Mouse (Mus musculus): ENCODE results near the gene Tle3. TPM values are rescaled to one million over a fixed set of nuclear protein-coding genes. Genes with fewer than 3 reads are reported as not detected.

Gene Tle3
- total RNA-seq, 1 experiment, result 57.0 TPM

DNA sequence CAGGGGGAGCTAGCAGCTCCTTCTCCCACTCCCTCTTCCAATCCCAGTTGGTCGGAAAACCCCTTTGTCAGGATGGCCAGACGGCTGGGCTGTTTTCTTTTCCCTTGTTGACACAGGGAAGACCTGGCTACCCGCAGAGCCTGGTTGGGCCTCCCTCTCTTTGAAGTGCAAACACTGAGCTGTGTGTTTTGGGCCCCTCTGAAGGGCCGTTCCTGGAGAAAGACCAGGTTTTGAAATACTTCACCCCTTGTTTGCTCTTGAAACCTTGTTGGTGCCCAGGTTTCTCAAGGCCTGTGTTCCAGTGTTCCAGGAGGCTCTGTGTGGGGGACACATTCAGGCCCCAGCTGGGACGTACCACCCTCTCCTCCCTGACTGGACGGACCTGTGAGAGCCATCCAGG lies 32.9 kb upstream of the Tle3 start:
- no peaks in the 10 kb centered on the region for H3K9me3 ChIP-seq (ENCODE audit: control insufficient read depth, insufficient read depth, low read depth, low read length)
- DNase-seq (ENCODE audit: low read depth, low spot score), result no peak
- no peak overlapping the region for H3K27ac ChIP-seq (ENCODE audit: insufficient read depth, low read depth, low read length, poor library complexity, severe bottlenecking)
- no peak overlapping the region for H3K9ac ChIP-seq (ENCODE audit: insufficient read depth, low read depth, low read length, poor library complexity, severe bottlenecking)
- TF ChIP-seq MAFK (IDR thresholded peaks at IDR 0.05; ENCODE audit: insufficient read depth, low read depth, low read length) (no peak), ZNF384 (IDR thresholded peaks at IDR 0.05; ENCODE audit: low read depth, low read length) (no peak), ZC3H11A (IDR thresholded peaks at IDR 0.05; ENCODE audit: borderline replicate concordance, low read depth, low read length) (no peak), HCFC1 (IDR thresholded peaks at IDR 0.05; ENCODE audit: borderline replicate concordance, insufficient read depth, low read length) (no peak), CHD2 (IDR thresholded peaks at IDR 0.05; ENCODE audit: low read depth, low read length) (no peak)
- no peaks in the 10 kb centered on the region for H3K36me3 ChIP-seq (ENCODE audit: control insufficient read depth, insufficient read depth, low read length, poor library complexity, severe bottlenecking)
- peaks cover 7 to 20% of the 10 kb centered on the region in 2 experiments; a peak in 3 of 4 replicates for H3K4me1 ChIP-seq (ENCODE audit: control insufficient read depth in 2 of 2, insufficient read depth in 2 of 2, low read length in 2 of 2, poor library complexity in 1 of 2)
- in situ Hi-C loops (cut with MboI; ENCODE audit: low sequenced_read_pairs in 2 of 2, unreplicated experiment in 2 of 2), result no loop called here
- H3K4me3 ChIP-seq (ENCODE audit: insufficient read depth in 1 of 2, low read depth in 1 of 2, low read length in 2 of 2, poor library complexity in 1 of 2, severe bottlenecking in 1 of 2), result no peak overlapping the region

DNA sequence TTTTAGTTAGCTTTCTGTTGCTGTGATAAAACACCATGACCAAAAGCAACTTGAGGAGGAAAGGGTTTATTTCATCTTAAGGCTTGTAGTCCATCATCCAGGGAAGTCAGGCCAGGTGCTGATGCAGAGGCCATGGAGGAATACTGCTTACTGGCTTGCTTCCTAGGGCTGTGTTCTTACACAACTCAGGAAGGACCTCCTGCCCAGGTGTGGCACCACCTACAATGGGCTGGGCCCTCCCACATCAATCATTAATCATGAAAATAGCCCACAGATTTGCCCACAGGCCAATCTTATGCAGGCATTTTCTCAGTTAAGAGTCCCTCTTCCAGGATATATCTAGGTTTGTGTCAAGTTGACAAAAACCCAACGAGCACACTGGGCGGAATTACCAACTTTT lies 31.8 kb upstream of the Tle3 start:
- in situ Hi-C loops (cut with MboI; ENCODE audit: low sequenced_read_pairs in 2 of 2, unreplicated experiment in 2 of 2), result no loop called here

GRCm38 (mm10) chr9:61342297-61342696 lies 29.9 kb upstream of the Tle3 start:
- no peaks in the 10 kb centered on the region for H3K9me3 ChIP-seq (ENCODE audit: control insufficient read depth, insufficient read depth, low read depth, low read length)
- no peak for DNase-seq (ENCODE audit: low read depth, low spot score)
- peaks cover 4 to 11% of the 10 kb centered on the region in 2 experiments; a peak in 3 of 4 replicates for H3K4me1 ChIP-seq (ENCODE audit: control insufficient read depth in 2 of 2, insufficient read depth in 2 of 2, low read length in 2 of 2, poor library complexity in 1 of 2)
- no peak overlapping the region for H3K27ac ChIP-seq (ENCODE audit: insufficient read depth, low read depth, low read length, poor library complexity, severe bottlenecking)
- in situ Hi-C loops (cut with MboI; ENCODE audit: low sequenced_read_pairs in 2 of 2, unreplicated experiment in 2 of 2), result no loop called here
- TF ChIP-seq ZNF384 (IDR thresholded peaks at IDR 0.05; ENCODE audit: low read depth, low read length) (no peak), HCFC1 (IDR thresholded peaks at IDR 0.05; ENCODE audit: borderline replicate concordance, insufficient read depth, low read length) (no peak), ZC3H11A (IDR thresholded peaks at IDR 0.05; ENCODE audit: borderline replicate concordance, low read depth, low read length) (no peak), MAFK (IDR thresholded peaks at IDR 0.05; ENCODE audit: insufficient read depth, low read depth, low read length) (no peak), CHD2 (IDR thresholded peaks at IDR 0.05; ENCODE audit: low read depth, low read length) (no peak)
- no peak overlapping the region for H3K9ac ChIP-seq (ENCODE audit: insufficient read depth, low read depth, low read length, poor library complexity, severe bottlenecking)
- H3K4me3 ChIP-seq (ENCODE audit: insufficient read depth in 1 of 2, low read depth in 1 of 2, low read length in 2 of 2, poor library complexity in 1 of 2, severe bottlenecking in 1 of 2), result no peak overlapping the region
- no peaks in the 10 kb centered on the region for H3K36me3 ChIP-seq (ENCODE audit: control insufficient read depth, insufficient read depth, low read length, poor library complexity, severe bottlenecking)

More for the DNA sequence above, 31.8 kb upstream of the Tle3 start:
- no peak for DNase-seq (ENCODE audit: low read depth, low spot score)
- no peak overlapping the region for H3K27ac ChIP-seq (ENCODE audit: insufficient read depth, low read depth, low read length, poor library complexity, severe bottlenecking)
- H3K4me1 ChIP-seq (ENCODE audit: control insufficient read depth in 2 of 2, insufficient read depth in 2 of 2, low read length in 2 of 2, poor library complexity in 1 of 2), result peaks cover 7 to 20% of the 10 kb centered on the region in 2 experiments; a peak in 3 of 4 replicates
- no peak overlapping the region for H3K9ac ChIP-seq (ENCODE audit: insufficient read depth, low read depth, low read length, poor library complexity, severe bottlenecking)
- no peaks in the 10 kb centered on the region for H3K9me3 ChIP-seq (ENCODE audit: control insufficient read depth, insufficient read depth, low read depth, low read length)
- no peaks in the 10 kb centered on the region for H3K36me3 ChIP-seq (ENCODE audit: control insufficient read depth, insufficient read depth, low read length, poor library complexity, severe bottlenecking)
- H3K4me3 ChIP-seq (ENCODE audit: insufficient read depth in 1 of 2, low read depth in 1 of 2, low read length in 2 of 2, poor library complexity in 1 of 2, severe bottlenecking in 1 of 2), result no peak overlapping the region
- no peak for TF ChIP-seq HCFC1 (IDR thresholded peaks at IDR 0.05; ENCODE audit: borderline replicate concordance, insufficient read depth, low read length)
- TF ChIP-seq MAFK (IDR thresholded peaks at IDR 0.05; ENCODE audit: insufficient read depth, low read depth, low read length), result no peak
- TF ChIP-seq ZC3H11A (IDR thresholded peaks at IDR 0.05; ENCODE audit: borderline replicate concordance, low read depth, low read length), result no peak
- TF ChIP-seq CHD2 (IDR thresholded peaks at IDR 0.05; ENCODE audit: low read depth, low read length), result no peak
- no peak for TF ChIP-seq ZNF384 (IDR thresholded peaks at IDR 0.05; ENCODE audit: low read depth, low read length)

GRCm38 (mm10) chr9:61344684-61345083 lies 27.5 kb upstream of the Tle3 start:
- in situ Hi-C loops (cut with MboI; ENCODE audit: low sequenced_read_pairs in 2 of 2, unreplicated experiment in 2 of 2), result no loop called here
- Histone ChIP-seq H3K36me3 (ENCODE audit: control insufficient read depth, insufficient read depth, low read length, poor library complexity, severe bottlenecking) (no peaks in the 10 kb centered on the region), H3K4me3 (ENCODE audit: insufficient read depth in 1 of 2, low read depth in 1 of 2, low read length in 2 of 2, poor library complexity in 1 of 2, severe bottlenecking in 1 of 2) (no peak overlapping the region), H3K4me1 (ENCODE audit: control insufficient read depth in 2 of 2, insufficient read depth in 2 of 2, low read length in 2 of 2, poor library complexity in 1 of 2) (peaks cover 0 to 7% of the 10 kb centered on the region in 2 experiments; a peak in 2 of 4 replicates), H3K9me3 (ENCODE audit: control insufficient read depth, insufficient read depth, low read depth, low read length) (no peaks in the 10 kb centered on the region), H3K9ac (ENCODE audit: insufficient read depth, low read depth, low read length, poor library complexity, severe bottlenecking) (no peak overlapping the region), H3K27ac (ENCODE audit: insufficient read depth, low read depth, low read length, poor library complexity, severe bottlenecking) (no peak overlapping the region)
- TF ChIP-seq ZC3H11A (IDR thresholded peaks at IDR 0.05; ENCODE audit: borderline replicate concordance, low read depth, low read length), result no peak
- TF ChIP-seq ZNF384 (IDR thresholded peaks at IDR 0.05; ENCODE audit: low read depth, low read length), result no peak
- TF ChIP-seq MAFK (IDR thresholded peaks at IDR 0.05; ENCODE audit: insufficient read depth, low read depth, low read length), result no peak
- TF ChIP-seq HCFC1 (IDR thresholded peaks at IDR 0.05; ENCODE audit: borderline replicate concordance, insufficient read depth, low read length), result no peak
- TF ChIP-seq CHD2 (IDR thresholded peaks at IDR 0.05; ENCODE audit: low read depth, low read length), result no peak
- DNase-seq (ENCODE audit: low read depth, low spot score), result no peak

DNA sequence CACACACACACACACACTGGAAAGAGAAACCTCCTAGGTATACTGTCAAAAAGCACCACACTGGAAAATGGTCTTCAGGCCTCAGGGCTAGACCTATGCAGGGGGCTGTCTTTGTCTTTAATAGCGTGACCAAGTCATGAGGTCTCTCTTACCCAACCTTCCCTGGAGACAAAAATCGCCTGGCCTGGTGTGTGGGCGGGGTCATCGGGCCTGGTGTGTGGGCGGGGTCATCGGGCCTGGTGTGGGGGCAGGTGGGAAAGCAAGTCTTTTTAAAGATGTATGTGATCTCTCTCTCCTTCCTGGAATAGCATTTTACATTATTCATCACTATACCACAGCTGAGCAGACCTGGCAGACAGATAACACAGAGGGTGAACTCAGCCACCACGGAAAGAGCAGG lies 25.2 kb upstream of the Tle3 start:
- H3K4me3 ChIP-seq (ENCODE audit: insufficient read depth in 1 of 2, low read depth in 1 of 2, low read length in 2 of 2, poor library complexity in 1 of 2, severe bottlenecking in 1 of 2), result no peak overlapping the region
- no peaks in the 10 kb centered on the region for H3K36me3 ChIP-seq (ENCODE audit: control insufficient read depth, insufficient read depth, low read length, poor library complexity, severe bottlenecking)
- H3K9ac ChIP-seq (ENCODE audit: insufficient read depth, low read depth, low read length, poor library complexity, severe bottlenecking), result no peak overlapping the region
- no peak overlapping the region for H3K27ac ChIP-seq (ENCODE audit: insufficient read depth, low read depth, low read length, poor library complexity, severe bottlenecking)
- TF ChIP-seq HCFC1 (IDR thresholded peaks at IDR 0.05; ENCODE audit: borderline replicate concordance, insufficient read depth, low read length) (no peak), CHD2 (IDR thresholded peaks at IDR 0.05; ENCODE audit: low read depth, low read length) (no peak), ZC3H11A (IDR thresholded peaks at IDR 0.05; ENCODE audit: borderline replicate concordance, low read depth, low read length) (no peak), ZNF384 (IDR thresholded peaks at IDR 0.05; ENCODE audit: low read depth, low read length) (no peak), MAFK (IDR thresholded peaks at IDR 0.05; ENCODE audit: insufficient read depth, low read depth, low read length) (no peak)
- in situ Hi-C loops (cut with MboI; ENCODE audit: low sequenced_read_pairs in 2 of 2, unreplicated experiment in 2 of 2), result no loop called here
- H3K4me1 ChIP-seq (ENCODE audit: control insufficient read depth in 2 of 2, insufficient read depth in 2 of 2, low read length in 2 of 2, poor library complexity in 1 of 2), result peaks cover 0 to 7% of the 10 kb centered on the region in 2 experiments; a peak in 2 of 4 replicates
- DNase-seq (ENCODE audit: low read depth, low spot score), result no peak
- no peaks in the 10 kb centered on the region for H3K9me3 ChIP-seq (ENCODE audit: control insufficient read depth, insufficient read depth, low read depth, low read length)

All from ES-E14 (cell line).